Mouse (Mus musculus) stomach, postnatal 0 days (tissue): Measurements from ENCODE around the gene Mroh2a.

ENCODE experiments used
- CTCF ChIP-seq: IDR thresholded peaks from 2 replicates; pipeline ENCODE4 v1.5.1; 2016; ENCODE audit warnings: antibody characterized with exemption, low read depth, mild to moderate bottlenecking, moderate library complexity
- EP300 ChIP-seq: optimal IDR thresholded peaks from 2 replicates; pipeline ENCODE3; 2016; ENCODE audit warnings: antibody characterized with exemption

GRCm38 (mm10) chr1:88284228-88284945 is 57.6 kb downstream of the Mroh2a start:
- no peak for TF ChIP-seq CTCF
- TF ChIP-seq EP300: no peak
